Mouse (Mus musculus) embryonic facial prominence, embryonic 10.5 days (tissue): Measurements from ENCODE around the gene Hsd3b7. TPM values are rescaled to one million over a fixed set of nuclear protein-coding genes. Genes with fewer than 3 reads are reported as not detected.

Experiments used
- DNase-seq: peaks from one replicate; pipeline ENCODE4 v3.0.0-alpha.2; 2017; ENCODE audit warnings: low spot score
- H3K27ac ChIP-seq: fragments of 300-500 bp; sonication (generic); replicated peaks from 2 replicates; pipeline ENCODE4 v1.5.1; 2016; ENCODE audit warnings: mild to moderate bottlenecking
- H3K27me3 ChIP-seq: fragments of 300-500 bp; sonication (generic); replicated peaks from 2 replicates; pipeline ENCODE4 v1.6.1; 2016; ENCODE audit warnings: low read depth, mild to moderate bottlenecking; ENCODE audit not compliant: poor library complexity, severe bottlenecking
- H3K36me3 ChIP-seq: fragments of 300-500 bp; sonication (generic); replicated peaks from 2 replicates; pipeline ENCODE4 v1.6.1; 2016; ENCODE audit warnings: mild to moderate bottlenecking, moderate library complexity
- H3K4me1 ChIP-seq: fragments of 300-500 bp; sonication (generic); 2 replicates; pipeline ENCODE4 v1.6.1; 2016
- H3K4me3 ChIP-seq: fragments of 300-500 bp; sonication (generic); 2 replicates; pipeline ENCODE4 v1.5.1; 2016; ENCODE audit warnings: mild to moderate bottlenecking, moderate library complexity
- H3K9me3 ChIP-seq: fragments of 300-500 bp; sonication (generic); 2 replicates; pipeline ENCODE4 v1.6.1; 2016; ENCODE audit warnings: mild to moderate bottlenecking
- WGBS: fragments of 180-500 bp; shearing (Covaris S2); methylation state at CpG from one replicate; pipeline ENCODE4 v1.1.7; 2016; 5-methylcytosine and 5-hydroxymethylcytosine counted together
- polyA plus RNA-seq: library from polyadenylated mRNA; unstranded; fragments of >200 nt; fragmentation: Nextera tagmentation; extraction: Ambion mirVana; gene quantifications from 2 replicates; pipeline ENCODE4 v1.2.1, GENCODE M21; 2016

The Hsd3b7 gene
- polyA plus RNA-seq, 1 experiment from 2014 or later: 6.8 TPM

GRCm38 (mm10) chr7:127777474-127778266 lies 22.7 kb upstream of the Hsd3b7 start:
- peak; percentile 87 for DNase-seq
- peaks cover 44% of the 10 kb centered on the region for H3K36me3 ChIP-seq
- H3K27me3 ChIP-seq: no peaks in the 10 kb centered on the region
- 2% methylated on average over 66 of the region's 66 CpGs for WGBS
- peak overlapping the region; percentile 99 for H3K27ac ChIP-seq
- no peaks in the 10 kb centered on the region for H3K9me3 ChIP-seq
- H3K4me1 ChIP-seq: peaks cover 24% of the 10 kb centered on the region
- H3K4me3 ChIP-seq: peak overlapping the region; percentile 92

GRCm38 (mm10) chr7:127778350-127778749 lies 22.1 kb upstream of the Hsd3b7 start:
- Histone ChIP-seq H3K9me3 (no peaks in the 10 kb centered on the region), H3K4me3 (peak overlapping the region; percentile 92), H3K27ac (peak overlapping the region; percentile 99), H3K36me3 (peaks cover 51% of the 10 kb centered on the region), H3K27me3 (no peaks in the 10 kb centered on the region), H3K4me1 (peaks cover 24% of the 10 kb centered on the region)
- 77% methylated on average over 4 of the region's 4 CpGs for WGBS
- no peak for DNase-seq

GRCm38 (mm10) chr7:127785308-127785707 lies 15.1 kb upstream of the Hsd3b7 start, which contains the start of gene Gm49388:
Gene Gm49388, plus strand, starts transcription at chr7:127785608.
- H3K36me3 ChIP-seq: peaks cover 100% of the 10 kb centered on the region
- H3K27ac ChIP-seq: no peak within 1 kb of the TSS
- no peak for DNase-seq
- H3K9me3 ChIP-seq: no peaks in the 10 kb centered on the region
- no peaks in the 10 kb centered on the region for H3K27me3 ChIP-seq
- WGBS: 95% methylated on average over 7 of the region's 7 CpGs
- no peaks in the 10 kb centered on the region for H3K4me1 ChIP-seq
- no peak within 1 kb of the TSS for H3K4me3 ChIP-seq

DNA sequence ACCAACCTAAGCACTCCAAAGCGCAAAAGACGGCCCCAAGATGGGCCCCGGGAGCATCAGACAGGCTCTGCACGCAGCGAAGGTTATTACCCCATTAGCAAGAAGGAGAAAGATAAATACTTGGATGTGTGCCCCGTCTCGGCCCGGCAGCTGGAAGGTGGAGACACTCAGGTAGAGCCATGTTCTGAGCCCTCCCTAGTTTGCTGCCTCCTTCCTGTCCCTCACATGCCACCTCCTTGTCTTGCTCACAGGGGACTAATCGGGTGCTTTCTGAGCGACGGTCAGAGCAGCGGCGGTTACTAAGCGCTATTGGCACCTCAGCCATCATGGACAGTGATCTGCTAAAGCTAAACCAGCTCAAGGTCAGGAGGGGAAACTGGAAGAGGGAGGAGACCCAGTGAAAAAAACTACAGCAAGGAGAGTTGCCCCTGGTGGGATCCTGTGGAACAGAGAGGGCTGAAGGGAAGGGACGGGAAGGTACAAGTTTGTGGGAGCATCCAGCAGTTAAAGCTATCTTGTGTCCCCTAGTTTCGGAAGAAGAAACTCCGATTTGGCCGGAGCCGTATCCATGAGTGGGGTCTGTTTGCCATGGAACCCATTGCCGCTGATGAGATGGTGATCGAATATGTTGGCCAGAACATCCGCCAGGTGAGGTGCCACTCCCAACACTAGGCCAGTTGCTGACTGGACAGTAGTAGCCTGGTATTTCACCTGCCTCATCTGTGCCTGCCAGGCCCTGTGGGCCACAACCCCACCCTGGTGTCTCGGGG lies 3.1 kb upstream of the Hsd3b7 start:
- Histone ChIP-seq H3K36me3 (peaks cover 98% of the 10 kb centered on the region), H3K4me3 (no peak overlapping the region), H3K27me3 (no peaks in the 10 kb centered on the region), H3K4me1 (peaks cover 9% of the 10 kb centered on the region), H3K27ac (no peak overlapping the region), H3K9me3 (no peaks in the 10 kb centered on the region)
- no peak for DNase-seq
- WGBS: 94% methylated on average over 23 of the region's 23 CpGs

DNA sequence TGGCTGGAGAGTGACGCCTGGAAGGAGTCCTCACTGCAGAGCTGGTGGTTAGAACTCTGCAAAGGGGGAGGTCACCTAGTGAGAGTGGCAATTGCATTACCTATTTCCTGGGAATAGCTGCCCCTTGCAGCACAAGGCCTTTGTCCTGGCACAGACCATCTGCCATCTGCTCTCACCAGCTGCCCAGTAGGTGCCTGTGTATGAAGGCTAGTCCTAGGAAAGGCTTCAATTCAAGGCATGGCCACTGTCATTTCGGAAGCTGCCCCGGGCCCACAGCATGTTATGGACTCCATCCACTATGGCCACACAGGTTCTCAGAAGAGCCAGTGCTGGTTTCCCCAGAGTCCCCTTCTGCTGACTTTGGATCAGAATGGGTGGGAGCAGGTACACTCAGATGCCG lies 1.8 kb upstream of the Hsd3b7 start:
- no peaks in the 10 kb centered on the region for H3K9me3 ChIP-seq
- 0 out of 2 replicates have a peak overlapping the region, but pooled peaks have one; percentile 4 for H3K4me3 ChIP-seq
- peaks cover 9% of the 10 kb centered on the region for H3K4me1 ChIP-seq
- H3K27me3 ChIP-seq: no peaks in the 10 kb centered on the region
- H3K27ac ChIP-seq: no peak overlapping the region
- 93% methylated on average over 4 of the region's 4 CpGs for WGBS
- no peak for DNase-seq
- peaks cover 98% of the 10 kb centered on the region for H3K36me3 ChIP-seq

GRCm38 (mm10) chr7:127799211-127799610 lies 1.2 kb upstream of the Hsd3b7 start:
- 91% methylated on average over 13 of the region's 13 CpGs for WGBS
- H3K36me3 ChIP-seq: peaks cover 98% of the 10 kb centered on the region

DNA sequence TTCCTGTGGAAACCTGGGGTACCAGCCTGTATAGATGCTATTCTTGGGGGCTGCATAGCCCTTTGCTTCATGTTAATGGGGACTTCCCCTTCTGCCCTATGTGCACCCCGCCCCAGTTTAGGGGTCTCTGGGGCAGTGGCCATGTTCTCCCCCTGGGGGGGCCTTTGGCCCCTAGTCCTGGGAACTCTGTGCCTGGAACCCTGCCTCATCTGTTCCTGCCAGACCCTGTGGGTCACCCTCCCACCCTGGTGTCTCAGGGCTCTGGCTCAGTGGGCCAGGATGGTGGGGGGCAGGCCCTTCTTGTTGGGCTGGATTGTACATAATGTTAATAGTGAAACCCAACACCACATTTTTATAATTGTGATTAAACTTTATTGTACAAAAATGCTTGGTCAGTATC lies 666 bp upstream of the Hsd3b7 start:
- Histone ChIP-seq H3K4me3 (no peak overlapping the region), H3K27me3 (no peaks in the 10 kb centered on the region), H3K27ac (no peak overlapping the region), H3K36me3 (peaks cover 96% of the 10 kb centered on the region), H3K9me3 (no peaks in the 10 kb centered on the region), H3K4me1 (peaks cover 9% of the 10 kb centered on the region)
- 89% methylated on average over 1 of the region's 1 CpGs for WGBS
- DNase-seq: no peak

More at GRCm38 (mm10) chr7:127799211-127799610, 1.2 kb upstream of the Hsd3b7 start:
- H3K4me3 ChIP-seq: 0 out of 2 replicates have a peak overlapping the region, but pooled peaks have one; percentile 4
- no peaks in the 10 kb centered on the region for H3K9me3 ChIP-seq
- H3K27ac ChIP-seq: no peak overlapping the region
- H3K4me1 ChIP-seq: peaks cover 9% of the 10 kb centered on the region
- DNase-seq: no peak
- no peaks in the 10 kb centered on the region for H3K27me3 ChIP-seq

DNA sequence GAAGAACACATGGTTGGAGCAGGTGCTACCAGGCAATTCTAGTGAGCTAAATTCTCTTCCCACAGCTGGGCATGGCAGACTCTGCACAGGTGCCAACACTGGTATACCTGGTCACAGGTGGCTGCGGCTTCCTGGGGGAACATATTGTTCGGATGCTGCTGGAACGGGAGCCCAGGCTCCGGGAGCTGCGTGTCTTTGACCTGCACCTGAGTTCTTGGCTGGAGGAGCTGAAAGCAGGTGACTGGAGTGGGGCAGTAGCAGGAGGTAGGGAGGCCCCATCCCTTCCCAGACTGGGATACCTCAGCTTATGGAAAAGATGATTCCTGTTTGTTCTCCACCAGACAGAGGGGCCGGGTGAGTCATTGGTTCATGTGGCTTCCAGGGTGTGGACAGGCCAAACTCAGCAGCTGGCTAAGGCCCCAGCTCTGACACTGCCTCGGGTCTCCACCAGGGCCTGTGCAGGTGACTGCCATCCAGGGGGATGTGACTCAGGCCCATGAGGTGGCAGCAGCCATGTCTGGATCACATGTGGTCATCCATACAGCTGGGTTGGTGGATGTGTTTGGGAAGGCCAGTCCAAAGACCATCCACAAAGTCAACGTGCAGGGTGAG lies 712 bp downstream of the Hsd3b7 start:
- H3K36me3 ChIP-seq: peaks cover 87% of the 10 kb centered on the region
- H3K4me3 ChIP-seq: no peak overlapping the region
- 92% methylated on average over 8 of the region's 8 CpGs for WGBS
- no peak overlapping the region for H3K27ac ChIP-seq
- DNase-seq: no peak
- H3K4me1 ChIP-seq: peaks cover 9% of the 10 kb centered on the region
- no peaks in the 10 kb centered on the region for H3K9me3 ChIP-seq
- H3K27me3 ChIP-seq: no peaks in the 10 kb centered on the region

- H3K9me3 ChIP-seq: no peaks in the 10 kb centered on the region
- no peak overlapping the region for H3K4me3 ChIP-seq
- peaks cover 9% of the 10 kb centered on the region for H3K4me1 ChIP-seq
- H3K27me3 ChIP-seq: no peaks in the 10 kb centered on the region
- no peak for DNase-seq
- H3K27ac ChIP-seq: no peak overlapping the region
- H3K36me3 ChIP-seq: peaks cover 81% of the 10 kb centered on the region
- 92% methylated on average over 17 of the region's 17 CpGs for WGBS
Observed at GRCm38 (mm10) chr7:127802313-127802712, 1.9 kb downstream of the Hsd3b7 start.

GRCm38 (mm10) chr7:127808821-127809220 lies 8.4 kb downstream of the Hsd3b7 start:
- no peaks in the 10 kb centered on the region for H3K4me1 ChIP-seq
- no peaks in the 10 kb centered on the region for H3K27me3 ChIP-seq
- DNase-seq: no peak
- H3K4me3 ChIP-seq: no peak overlapping the region
- no peak overlapping the region for H3K27ac ChIP-seq
- no peaks in the 10 kb centered on the region for H3K9me3 ChIP-seq
- peaks cover 66% of the 10 kb centered on the region for H3K36me3 ChIP-seq
- WGBS: 79% methylated on average over 5 of the region's 5 CpGs

- WGBS: 81% methylated on average over 1 of the region's 1 CpGs
- H3K27ac ChIP-seq: no peak overlapping the region
- no peak for DNase-seq
- no peak overlapping the region for H3K4me3 ChIP-seq
- no peaks in the 10 kb centered on the region for H3K9me3 ChIP-seq
- no peaks in the 10 kb centered on the region for H3K4me1 ChIP-seq
- no peaks in the 10 kb centered on the region for H3K27me3 ChIP-seq
- H3K36me3 ChIP-seq: peaks cover 69% of the 10 kb centered on the region
Observed at GRCm38 (mm10) chr7:127809846-127810245, 9.4 kb downstream of the Hsd3b7 start.

DNA sequence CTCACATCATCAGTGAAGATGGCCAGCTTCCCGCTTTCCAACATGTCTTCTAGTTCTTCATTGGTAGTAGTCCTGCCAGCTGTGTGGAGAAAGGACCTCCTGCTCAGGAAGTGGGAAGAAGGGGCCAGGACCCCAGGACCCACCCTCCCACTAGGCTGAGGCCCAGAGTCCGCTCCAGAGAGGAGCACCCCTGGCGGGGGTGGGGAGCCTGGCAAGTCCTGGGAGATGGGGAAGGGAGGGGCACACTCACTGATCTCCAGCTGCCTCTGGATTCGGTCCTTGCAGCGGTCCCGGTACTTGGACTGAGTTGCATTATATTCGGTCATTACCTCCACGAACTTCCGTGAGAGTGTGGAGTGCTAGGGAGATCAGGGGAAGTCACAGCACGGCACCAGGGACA lies 10.2 kb downstream of the Hsd3b7 start:
- peaks cover under 1% of the 10 kb centered on the region; the same call in 1 of the 2 replicates for H3K4me1 ChIP-seq
- no peak overlapping the region for H3K27ac ChIP-seq
- H3K36me3 ChIP-seq: peaks cover 69% of the 10 kb centered on the region
- 76% methylated on average over 10 of the region's 10 CpGs for WGBS
- H3K4me3 ChIP-seq: no peak overlapping the region
- no peaks in the 10 kb centered on the region for H3K27me3 ChIP-seq
- no peaks in the 10 kb centered on the region for H3K9me3 ChIP-seq
- DNase-seq: no peak
